Mouse (Mus musculus) olfactory bulb, adult 2 months (tissue): ENCODE measurements around the gene Bex1. TPM values are rescaled to one million over a fixed set of nuclear protein-coding genes. Genes with fewer than 3 reads are reported as not detected.
A peak's percentile ranks its signal among the peaks of the same experiment; 100 is the strongest.

Source experiments
- H3K27ac ChIP-seq: fragments of 200-500 bp; 2 replicates; pipeline ENCODE4 v1.5.1; 2012; ENCODE audit warnings: low read depth, low read length; ENCODE audit not compliant: insufficient read depth
- H3K4me1 ChIP-seq: fragments of 200-500 bp; 2 replicates; pipeline ENCODE4 v1.6.1; 2012; ENCODE audit warnings: low read length; ENCODE audit not compliant: control insufficient read depth, insufficient read depth
- H3K4me3 ChIP-seq: fragments of 200-500 bp; 2 replicates; pipeline ENCODE4 v1.5.1; 2012; ENCODE audit warnings: mild to moderate bottlenecking, low read depth, low read length, moderate library complexity; ENCODE audit not compliant: insufficient read depth
- CTCF ChIP-seq: fragments of 200-500 bp; IDR thresholded peaks from 2 replicates; pipeline ENCODE4 v1.5.1; 2012; ENCODE audit warnings: low read depth, mild to moderate bottlenecking, low read length, moderate library complexity; ENCODE audit not compliant: insufficient read depth
- POLR2A ChIP-seq: fragments of 200-500 bp; IDR thresholded peaks from 2 replicates; pipeline ENCODE4 v1.6.1; 2012; ENCODE audit warnings: mild to moderate bottlenecking, low read depth, low read length, moderate library complexity; ENCODE audit not compliant: insufficient read depth
- WGBS: fragments of 180-500 bp; shearing (Covaris S2); methylation state at CpG from one replicate; pipeline ENCODE4 v1.1.7; 2018; 5-methylcytosine and 5-hydroxymethylcytosine counted together
- polyA plus RNA-seq: library from polyadenylated mRNA; stranded (reverse); fragments of >200 nt; gene quantifications from 2 replicates; pipeline ENCODE4 v1.2.4, GENCODE M21; 2012; ENCODE audit warnings: low replicate concordance; ENCODE audit not compliant: missing spikeins, insufficient read depth, insufficient read length

Gene Bex1
- polyA plus RNA-seq, 1 experiment = 721 TPM

DNA sequence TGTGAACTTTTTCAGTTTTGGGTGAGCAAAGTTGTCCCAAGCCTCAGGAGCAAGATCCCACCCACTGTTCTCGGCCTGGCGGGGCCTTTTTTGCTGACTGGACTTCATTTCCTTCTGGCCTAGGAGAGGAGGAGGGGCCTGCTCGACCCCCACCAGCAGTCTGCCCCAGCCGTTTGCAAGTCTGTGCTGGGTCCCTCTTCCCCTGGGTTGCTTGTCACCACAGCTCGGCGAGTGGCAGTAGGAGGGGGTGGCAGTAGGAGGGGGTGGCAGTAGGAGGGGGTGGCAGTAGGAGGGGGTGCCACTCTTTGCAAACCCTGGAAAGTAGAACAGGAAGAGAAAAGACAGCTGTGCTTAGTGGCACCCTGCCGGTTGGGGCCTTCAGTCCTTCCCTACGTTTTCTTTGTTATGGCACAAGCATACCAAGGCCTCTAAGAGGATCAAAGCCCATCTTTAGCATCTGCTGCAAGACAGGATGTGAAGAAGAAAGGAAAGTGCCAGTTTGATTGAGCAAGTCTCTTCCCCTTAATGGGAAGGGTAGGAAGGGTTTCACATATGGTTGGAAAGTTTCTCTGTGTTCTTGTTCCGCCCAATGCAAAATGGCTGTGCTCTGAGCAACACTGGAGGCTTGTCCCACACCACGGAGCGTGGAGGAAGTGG, 34.3 kb downstream of the Bex1 start:
- TF ChIP-seq POLR2A = no peak
- no peak for TF ChIP-seq CTCF
- Histone ChIP-seq H3K27ac (no peak overlapping the region), H3K4me3 (no peak overlapping the region), H3K4me1 (no peaks in the 10 kb centered on the region)
- WGBS = 43% methylated on average over 11 of the region's 11 CpGs

- H3K4me1 ChIP-seq = no peaks in the 10 kb centered on the region
- TF ChIP-seq CTCF (no peak), POLR2A (no peak)
- no peak overlapping the region for H3K27ac ChIP-seq
- WGBS = 20% methylated on average over 10 of the region's 10 CpGs
- no peak overlapping the region for H3K4me3 ChIP-seq
Observed at GRCm38 (mm10) chrX:136172786-136173185, 42.5 kb downstream of the Bex1 start.

- 15% methylated on average over 10 of the region's 10 CpGs for WGBS
- H3K27ac ChIP-seq = peak within 1 kb of the TSS; percentile 83
- H3K4me3 ChIP-seq = peak within 1 kb of the TSS; percentile 73
- H3K4me1 ChIP-seq = no peaks in the 10 kb centered on the region
- no peak for TF ChIP-seq POLR2A
- TF ChIP-seq CTCF = no peak
Observed at GRCm38 (mm10) chrX:136172118-136172551, 43.2 kb downstream of the Bex1 start, which contains the start of gene Tceal8. TSS of gene Tceal8 (minus strand) at chrX:136172342.

GRCm38 (mm10) chrX:136171189-136172117, 43.9 kb downstream of the Bex1 start:
- Histone ChIP-seq H3K4me3 (peak overlapping the region; percentile 73), H3K4me1 (no peaks in the 10 kb centered on the region), H3K27ac (peak overlapping the region; percentile 83)
- TF ChIP-seq CTCF (no peak), POLR2A (no peak)
- 15% methylated on average over 24 of the region's 24 CpGs for WGBS

DNA sequence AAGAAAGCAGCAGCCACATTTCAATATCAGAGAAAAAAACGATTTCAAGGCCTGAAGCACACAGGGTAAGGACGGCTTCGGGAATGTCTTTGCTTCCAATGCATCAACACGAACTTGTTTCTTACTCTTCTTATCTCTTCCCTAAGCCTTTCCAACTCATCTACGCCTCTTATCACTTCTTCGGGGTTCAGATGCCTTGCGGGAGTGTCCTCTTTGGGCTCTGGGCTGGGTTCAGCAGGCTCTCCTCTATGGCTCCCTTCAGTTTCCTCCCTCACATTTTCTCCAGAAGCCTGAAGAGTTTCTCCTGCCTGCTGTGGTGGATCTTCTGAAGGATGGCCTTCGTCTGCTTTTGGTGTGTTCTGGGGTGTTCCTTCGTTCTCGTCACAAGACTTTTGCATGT, 44.7 kb downstream of the Bex1 start:
- WGBS = 55% methylated on average over 10 of the region's 10 CpGs
- no peak overlapping the region for H3K4me3 ChIP-seq

More for the DNA sequence above, 44.7 kb downstream of the Bex1 start:
- Histone ChIP-seq H3K27ac (no peak overlapping the region), H3K4me1 (no peaks in the 10 kb centered on the region)
- TF ChIP-seq CTCF (no peak), POLR2A (no peak)

Other genes with a start within 250 kb of the Bex1 start
- gene Arxes2, start 221.7 kb downstream of the Bex1 start, polyA plus RNA-seq = not detected in 2 replicates
- gene Arxes1, start 182.1 kb downstream of the Bex1 start, polyA plus RNA-seq = not detected in 2 replicates
- gene Bex2, start 147.3 kb downstream of the Bex1 start, polyA plus RNA-seq = not detected in 2 replicates
- not detected in 2 replicates for gene Nxf3, start 130.3 kb downstream of the Bex1 start, polyA plus RNA-seq
- gene Bex4, start 76.5 kb downstream of the Bex1 start, polyA plus RNA-seq = not detected in 2 replicates
- not detected in 2 replicates for gene Tceal8, start 43.2 kb downstream of the Bex1 start, polyA plus RNA-seq
- gene Tceal5, start 11.6 kb downstream of the Bex1 start, polyA plus RNA-seq = not detected in 2 replicates
- not detected in 2 replicates for gene Tceal7, start 734 bp downstream of the Bex1 start, polyA plus RNA-seq
- not detected in 2 replicates for gene Tceal9, start 29.6 kb upstream of the Bex1 start, polyA plus RNA-seq
- gene Bex3, start 54.7 kb upstream of the Bex1 start, polyA plus RNA-seq = not detected in 2 replicates